Mouse (Mus musculus) left cerebral cortex, adult 8-10 months (tissue): ENCODE data around the gene Rhog. TPM values are rescaled to one million over a fixed set of nuclear protein-coding genes. Genes with fewer than 3 reads are reported as not detected.
A peak's percentile ranks its signal among the peaks of the same experiment; 100 is the strongest.

Experiments used
- DNase-seq, 2 experiments: peaks; one replicate each; pipeline ENCODE4 v3.0.0; 2022; ENCODE audit warnings: low spot score in 2 of 2
- total RNA-seq, 4 experiments: library from RNA; stranded (reverse); gene quantifications; 2 replicates each; pipeline ENCODE4 v1.2.4; 2022

Gene Rhog
- total RNA-seq, 4 experiments from 2014 or later = 34.4 to 46.5 (median 39.2) TPM

DNA sequence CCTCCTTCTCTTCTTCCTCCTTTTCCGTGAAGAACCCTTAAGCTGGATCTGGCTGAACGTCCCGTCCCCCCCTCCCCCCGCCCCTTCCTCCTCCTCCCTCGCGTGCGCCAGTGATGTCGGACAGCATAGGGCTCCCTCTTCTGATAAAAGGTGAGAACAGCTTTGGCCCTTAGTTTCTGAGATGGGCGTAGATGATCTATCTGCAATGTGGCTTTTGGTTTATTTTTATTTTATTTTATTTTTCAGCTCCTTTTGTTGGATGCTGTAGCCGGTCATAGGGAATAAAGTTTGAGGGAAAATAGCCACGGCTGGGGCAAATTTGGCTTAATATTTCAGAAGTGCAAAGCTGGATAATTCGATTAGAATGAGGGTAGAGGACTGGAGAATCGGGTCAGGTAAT is 33.5 kb downstream of the Rhog start:
- no peak for DNase-seq

DNA sequence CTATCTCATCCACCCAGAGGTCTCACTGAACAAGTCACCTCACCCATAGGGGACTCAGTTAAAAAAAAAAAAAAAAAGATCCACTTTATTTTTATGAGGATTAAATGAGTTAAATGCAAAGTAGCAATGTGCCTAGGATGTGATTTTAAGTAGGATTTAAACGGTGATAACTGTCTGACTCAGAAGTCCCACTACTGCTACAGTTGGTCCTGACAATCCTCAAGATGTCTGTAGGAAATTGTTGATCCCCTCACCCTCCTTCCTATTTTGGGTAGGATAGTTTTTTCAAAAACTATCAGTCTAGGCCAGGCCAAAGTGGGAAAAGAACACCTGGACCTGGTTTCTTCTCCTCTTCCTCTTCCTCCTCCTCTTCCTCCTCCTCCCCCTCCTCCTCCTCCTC is 34.0 kb downstream of the Rhog start:
- DNase-seq = no peak

DNA sequence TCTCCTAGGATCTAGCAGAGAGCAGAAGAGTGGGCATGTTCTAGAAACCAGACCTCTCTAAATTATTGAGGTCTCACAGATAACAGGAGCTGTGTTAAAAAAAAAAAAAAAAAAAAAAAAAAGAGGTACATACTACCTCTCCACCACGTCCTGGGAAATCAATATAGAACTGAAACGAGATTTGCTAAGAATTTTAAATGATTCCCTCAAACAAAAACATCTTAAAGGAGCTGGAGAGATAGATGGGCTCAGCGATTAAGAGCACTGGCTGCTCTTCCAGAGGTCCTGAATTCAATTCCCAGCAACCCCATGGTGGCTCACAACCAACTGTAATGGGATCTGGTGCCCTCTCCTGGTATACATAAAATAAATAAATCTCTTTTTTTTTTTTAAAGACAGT is 44.8 kb downstream of the Rhog start:
- no peak for DNase-seq

DNA sequence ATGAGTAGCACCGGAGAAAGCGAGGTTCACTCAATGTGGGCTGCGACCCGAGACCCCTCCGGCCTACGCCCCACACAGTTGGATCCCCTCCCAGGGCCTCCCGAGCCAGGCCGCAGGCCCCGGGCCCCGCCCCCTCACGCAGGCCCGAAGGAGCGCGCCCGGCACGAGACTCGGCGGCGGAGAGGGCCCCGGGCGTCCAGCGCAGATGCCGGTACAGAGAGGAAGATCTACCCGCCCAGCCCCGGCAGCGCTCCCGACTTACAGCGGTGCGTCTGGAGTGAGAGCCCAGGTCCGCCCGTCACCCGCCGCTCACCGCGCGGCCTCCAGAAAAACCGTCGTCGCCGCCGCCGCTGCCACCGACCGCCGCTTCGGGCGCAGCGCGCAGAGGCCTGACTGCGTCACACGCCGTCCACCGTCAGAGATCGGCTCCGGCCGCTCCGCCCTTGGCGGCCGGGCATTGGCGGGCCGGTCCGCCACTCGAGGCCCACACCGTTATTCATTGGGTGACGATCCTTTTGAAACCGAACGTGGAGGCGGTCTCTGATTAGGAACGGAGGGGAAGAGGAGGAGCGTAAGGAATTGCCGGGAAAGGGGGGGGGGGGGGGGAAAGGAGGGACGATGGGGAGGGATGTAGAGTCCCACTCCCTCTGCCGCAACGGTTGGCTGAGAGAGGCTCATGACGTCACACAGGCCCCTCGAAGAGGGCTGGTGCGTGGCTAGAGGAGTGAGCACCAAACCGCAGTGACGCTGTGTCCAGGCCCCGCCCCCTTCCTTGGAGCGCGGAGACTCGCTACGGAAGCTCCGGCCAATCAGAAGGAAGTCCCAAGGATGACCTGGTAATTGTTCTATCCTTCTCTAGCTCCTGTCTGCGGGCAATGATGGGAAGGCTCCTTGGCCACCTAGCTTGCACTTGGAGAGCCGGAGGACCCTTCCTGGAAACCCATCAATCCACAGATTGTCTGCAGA is 45.8 kb downstream of the Rhog start, which contains the start of the genes Nup98 and Pgap2:
Gene Nup98, minus strand, starts transcription at position 421 of the 966 bp plus-strand sequence.
Gene Pgap2, plus strand, starts transcription at position 453 of the 966 bp plus-strand sequence.
- DNase-seq = peak; percentile 95 to 99

DNA sequence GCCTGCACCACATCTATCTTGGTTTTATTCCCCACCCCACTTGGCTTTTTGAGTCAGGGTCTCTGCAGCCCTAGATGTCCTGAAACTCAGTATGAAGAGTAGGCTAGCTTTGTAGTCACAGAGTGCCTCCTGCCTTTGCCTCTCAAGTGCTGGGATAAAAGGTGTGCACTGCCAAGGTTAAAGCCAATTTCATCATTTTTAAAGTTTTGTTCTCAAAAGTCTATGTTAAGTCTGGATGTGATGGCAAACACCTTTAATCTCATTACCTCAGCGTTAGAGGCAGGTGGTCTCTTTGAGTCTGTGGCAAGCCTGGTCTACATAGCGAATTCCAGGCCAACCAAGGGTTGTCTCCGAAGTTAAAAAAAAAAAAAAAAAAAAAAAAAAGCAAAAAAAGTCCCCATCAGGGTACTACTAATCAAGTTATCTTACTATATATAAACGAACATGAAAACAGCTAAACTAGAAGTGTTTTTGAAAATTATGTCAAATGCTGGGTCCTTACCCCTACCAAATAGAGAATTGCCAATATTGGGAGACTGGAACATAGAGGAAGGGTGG is 47.0 kb downstream of the Rhog start:
- DNase-seq = no peak

DNA sequence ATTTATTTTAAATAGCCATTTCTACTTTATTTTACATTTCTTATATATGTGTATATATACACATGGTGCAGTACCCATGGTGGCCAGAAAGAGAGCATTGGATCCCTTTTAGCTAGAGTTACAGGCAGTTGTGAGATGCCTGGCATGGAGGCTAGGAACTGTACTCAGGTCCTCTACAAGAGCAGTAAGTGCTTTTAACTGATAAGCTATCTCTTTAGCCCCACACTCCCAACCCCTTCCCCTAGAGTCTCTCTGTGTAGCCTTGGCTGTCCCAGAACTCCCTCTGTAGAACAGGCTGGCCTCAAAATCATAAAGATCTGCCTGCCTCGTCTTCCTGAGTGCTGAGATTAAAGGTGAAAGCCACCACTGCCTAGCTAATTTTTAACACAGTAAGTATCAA is 50.2 kb downstream of the Rhog start:
- no peak for DNase-seq

DNA sequence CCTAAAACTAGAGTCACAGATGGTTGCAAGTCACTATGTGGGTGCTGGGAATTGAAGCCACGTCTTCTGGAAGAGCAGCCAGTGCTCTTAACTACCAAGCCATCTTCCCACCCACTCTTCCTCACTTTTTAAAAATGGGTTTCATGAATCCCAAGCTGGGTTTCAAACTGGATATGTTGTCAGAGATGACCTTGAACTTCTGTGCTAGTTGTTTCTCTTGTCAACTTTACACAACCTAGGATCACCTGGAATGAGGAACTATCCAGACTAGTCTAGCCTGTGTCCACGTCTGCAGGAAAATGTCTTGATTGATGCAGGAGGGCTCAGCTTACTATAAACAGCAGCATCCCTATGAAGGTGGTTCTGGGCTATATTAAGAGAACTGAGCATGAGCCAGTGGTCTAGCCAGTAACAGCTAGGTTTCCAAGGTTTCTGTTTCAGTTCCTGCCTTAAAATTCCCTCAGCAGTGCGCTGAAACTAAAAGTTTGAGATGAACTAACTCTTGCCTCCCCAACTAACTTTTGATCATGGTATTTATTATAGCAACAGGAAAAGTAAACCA is 51.5 kb downstream of the Rhog start:
- no peak for DNase-seq

DNA sequence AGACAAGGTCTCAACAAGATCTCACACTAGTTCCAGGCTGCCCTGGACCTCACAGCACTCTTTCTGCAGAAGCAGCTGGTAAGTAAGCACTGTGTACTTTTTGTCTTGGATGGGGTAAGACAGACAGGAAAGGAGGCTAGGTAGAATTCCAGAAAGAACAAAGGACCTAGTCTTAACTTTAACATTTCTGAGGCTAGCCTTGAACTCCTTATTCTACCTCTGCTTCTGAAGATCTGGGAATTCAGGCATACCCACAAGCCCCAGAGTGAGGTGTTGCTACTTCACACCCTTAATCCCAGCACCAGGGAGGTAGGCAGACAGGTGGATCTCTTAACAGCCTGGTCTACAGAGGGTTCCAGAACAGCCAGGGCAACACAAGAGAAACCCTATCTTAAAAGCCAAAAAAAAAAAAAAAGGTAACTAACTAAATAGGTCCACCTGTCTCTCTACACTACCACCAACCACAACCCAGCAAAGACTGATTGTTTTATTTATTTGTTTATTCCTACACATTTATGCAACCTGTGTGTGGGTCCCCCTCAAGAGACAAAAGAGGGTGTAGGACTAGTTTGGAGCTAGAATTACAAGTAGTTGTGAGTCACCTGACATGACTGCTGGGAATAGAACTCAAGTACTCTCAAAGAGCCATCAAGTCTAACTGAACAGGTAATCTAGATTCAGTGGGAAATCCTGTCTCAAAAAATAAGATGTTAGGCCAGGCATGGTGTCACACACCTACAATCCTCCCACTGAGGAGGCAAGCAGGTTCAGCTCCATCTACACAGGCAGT is 54.7 kb downstream of the Rhog start:
- DNase-seq = no peak

DNA sequence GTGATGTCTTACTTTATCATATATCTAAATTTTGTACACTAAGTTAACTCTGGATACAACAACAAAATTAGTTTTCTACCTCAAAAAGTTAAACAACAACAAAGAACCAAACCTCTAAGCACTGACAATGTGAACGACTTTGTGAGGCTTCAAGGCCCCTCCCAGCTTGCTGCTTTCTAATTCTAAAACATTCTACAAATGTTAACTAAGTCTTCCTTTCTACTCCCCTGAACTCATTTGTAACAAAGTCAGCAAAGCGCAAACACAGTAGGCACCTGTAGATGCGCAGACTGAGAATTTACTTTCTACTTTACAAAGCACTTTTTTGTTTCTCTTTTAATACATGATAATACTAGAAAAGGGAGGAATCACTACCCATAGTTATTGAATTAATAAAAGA is 55.3 kb downstream of the Rhog start:
- no peak for DNase-seq

DNA sequence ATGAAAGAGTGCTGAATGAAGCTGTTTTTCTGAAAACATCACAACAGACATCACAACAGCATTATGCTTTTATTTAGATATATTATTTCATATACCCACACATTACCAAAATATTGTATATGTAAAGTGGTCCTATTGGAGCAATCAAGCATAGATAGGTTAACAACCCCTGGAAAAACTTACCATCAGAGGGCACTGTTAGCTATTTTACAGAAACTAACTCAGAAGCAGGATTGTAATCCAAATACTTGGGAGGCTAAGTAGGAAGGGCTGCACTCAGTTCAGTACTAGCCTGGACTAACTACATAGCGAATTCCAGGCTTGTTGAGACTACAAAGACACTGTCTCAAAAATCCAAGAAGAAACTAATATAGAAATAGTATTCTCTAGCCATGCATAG is 63.5 kb downstream of the Rhog start:
- DNase-seq = no peak

Other genes starting within 250 kb of the Rhog start
- gene Il18bp, start 237.4 kb downstream of the Rhog start, total RNA-seq = 1 to 10 TPM; 6.6 to 8.1 (median 7.8) TPM
- gene Rnf121, start 190.6 kb downstream of the Rhog start, total RNA-seq = 10 to 100 TPM; 45.4 to 51.5 (median 47.8) TPM
- 10 to 100 TPM; 20.4 to 28.8 (median 24.4) TPM for gene Xndc1, start 190.5 kb downstream of the Rhog start, total RNA-seq
- gene Xntrpc, start 190.3 kb downstream of the Rhog start, total RNA-seq = 1 to 10 TPM in 3 of 4 experiments, under 1 TPM in 1; 0.63 to 2.4 (median 1.5) TPM
- 1 to 10 TPM in 3 of 4 experiments, under 1 TPM in 1; 0.61 to 2.4 (median 1.3) TPM for gene Trpc2, start 172.9 kb downstream of the Rhog start, total RNA-seq
- under 1 TPM in 3 of 4 experiments, not detected in 1; 0.25 to 0.46 (median 0.26) TPM for gene Art1, start 154.3 kb downstream of the Rhog start, total RNA-seq
- under 1 TPM in 1 of 4 experiments, not detected in 3; 0.33 TPM for gene Art5, start 146.6 kb downstream of the Rhog start, total RNA-seq
- gene Chrna10, start 139.2 kb downstream of the Rhog start, total RNA-seq = under 1 TPM; 0.46 to 0.99 (median 0.84) TPM
- gene Nup98, start 45.9 kb downstream of the Rhog start, total RNA-seq = 10 to 100 TPM; 40.7 to 43.0 (median 41.7) TPM
- gene Pgap2, start 45.8 kb downstream of the Rhog start, total RNA-seq = 10 to 100 TPM; 23.7 to 28.9 (median 25.5) TPM
- 10 to 100 TPM; 87.0 to 97.5 (median 94.7) TPM for gene Stim1, start 11.8 kb upstream of the Rhog start, total RNA-seq
- 10 to 100 TPM; 12.1 to 14.6 (median 13.2) TPM for gene Rrm1, start 185.6 kb upstream of the Rhog start, total RNA-seq
- not detected for gene Olfr543, start 225.6 kb upstream of the Rhog start, total RNA-seq
- not detected for gene Olfr544, start 232.3 kb upstream of the Rhog start, total RNA-seq
- gene Olfr545, start 243.5 kb upstream of the Rhog start, total RNA-seq = not detected